Mouse (Mus musculus): Measurements from ENCODE around the gene Adam33.

Gene Adam33

DNA sequence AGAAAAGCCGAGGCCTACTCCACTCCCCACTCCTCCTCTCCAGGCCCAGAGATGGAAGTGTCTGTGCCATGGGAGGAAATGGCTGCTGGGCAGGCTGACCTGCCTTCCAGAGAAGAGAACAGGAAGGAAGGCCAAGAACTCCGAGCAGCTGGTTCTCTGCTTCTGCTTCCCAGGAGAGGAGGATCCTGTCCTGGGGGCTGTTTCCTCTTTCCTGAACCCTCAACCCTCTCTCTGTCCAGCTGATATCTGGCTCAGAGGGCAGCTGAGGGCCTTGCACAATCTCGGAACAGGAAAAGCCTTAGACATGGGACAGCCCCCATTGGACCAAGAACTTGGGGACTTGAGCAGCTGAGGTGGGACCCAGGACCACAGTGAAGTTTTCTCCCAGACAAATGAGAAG, 27.2 kb upstream of the Adam33 start:
- H3K4me3 ChIP-seq (replicated peaks; ENCODE audit: low read length): no peak overlapping the region
- no peaks in the 10 kb centered on the region for H3K9me3 ChIP-seq (ENCODE audit: low read length)
- peaks cover 11% of the 10 kb centered on the region for H3K27me3 ChIP-seq (ENCODE audit: insufficient read depth, low read length)
- peaks cover 14% of the 10 kb centered on the region for H3K4me1 ChIP-seq (replicated peaks; ENCODE audit: low read depth, low read length)
- no peaks in the 10 kb centered on the region for H3K36me3 ChIP-seq (ENCODE audit: insufficient read depth, low read length)
- TF ChIP-seq CTCF (conservative IDR thresholded peaks at IDR 0.05; ENCODE audit: low read length) (no peak), POU5F1 (IDR thresholded peaks at IDR 0.05; ENCODE audit: borderline replicate concordance, low read length) (no peak), NANOG (IDR thresholded peaks at IDR 0.05; ENCODE audit: borderline replicate concordance, low read length) (no peak)

DNA sequence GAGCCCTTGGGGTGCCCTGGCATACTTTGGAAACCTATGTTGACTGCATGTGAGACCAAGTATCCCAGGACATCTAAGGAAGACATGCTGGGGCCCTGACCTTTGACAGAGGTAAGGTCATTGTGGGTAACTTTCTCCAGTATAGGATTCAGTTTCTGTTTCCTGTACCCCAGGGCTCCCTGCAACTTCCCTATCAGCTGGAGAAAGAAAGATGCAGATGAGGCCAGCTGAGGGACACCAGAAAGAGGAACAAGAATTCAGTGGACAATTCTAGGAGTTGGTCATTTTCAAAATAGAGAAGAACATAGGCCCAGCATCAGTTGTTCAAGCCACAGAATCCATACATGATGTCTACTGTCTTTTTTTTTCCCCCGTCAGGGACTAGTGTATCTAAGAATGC, 26.0 kb upstream of the Adam33 start:
- H3K27me3 ChIP-seq (ENCODE audit: insufficient read depth, low read length): peaks cover 22% of the 10 kb centered on the region
- peaks cover 14% of the 10 kb centered on the region; the same call in 1 of the 2 replicates for H3K4me1 ChIP-seq (replicated peaks; ENCODE audit: low read depth, low read length)
- H3K36me3 ChIP-seq (ENCODE audit: insufficient read depth, low read length): no peaks in the 10 kb centered on the region
- TF ChIP-seq POU5F1 (IDR thresholded peaks at IDR 0.05; ENCODE audit: borderline replicate concordance, low read length) (no peak), CTCF (conservative IDR thresholded peaks at IDR 0.05; ENCODE audit: low read length) (no peak), NANOG (IDR thresholded peaks at IDR 0.05; ENCODE audit: borderline replicate concordance, low read length) (no peak)
- no peaks in the 10 kb centered on the region for H3K9me3 ChIP-seq (ENCODE audit: low read length)
- no peak overlapping the region for H3K4me3 ChIP-seq (replicated peaks; ENCODE audit: low read length)

DNA sequence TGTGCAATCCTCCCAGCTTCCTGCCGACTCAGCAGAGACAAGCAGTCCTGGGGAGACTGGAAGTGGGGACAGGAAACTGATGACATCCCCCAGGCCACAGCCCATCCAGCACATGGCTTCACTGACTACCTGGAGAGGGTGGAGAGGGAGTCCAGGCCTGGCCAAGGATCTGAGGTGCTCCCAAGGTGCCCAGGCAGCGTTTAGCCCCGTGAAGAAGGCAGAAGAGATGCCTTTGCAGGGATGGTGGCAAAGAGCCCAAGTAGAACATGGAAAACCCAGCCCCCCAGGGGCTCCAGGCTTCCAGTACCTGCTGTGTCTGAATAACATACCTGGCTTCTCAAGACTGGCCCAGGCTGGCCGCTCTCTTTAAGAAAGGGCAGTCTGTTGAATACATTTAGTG, 25.0 kb upstream of the Adam33 start:
- Histone ChIP-seq H3K4me3 (replicated peaks; ENCODE audit: low read length) (no peak overlapping the region), H3K9me3 (ENCODE audit: low read length) (no peaks in the 10 kb centered on the region), H3K27me3 (ENCODE audit: insufficient read depth, low read length) (peaks cover 26% of the 10 kb centered on the region), H3K4me1 (replicated peaks; ENCODE audit: low read depth, low read length) (peaks cover 13% of the 10 kb centered on the region; the same call in 1 of the 2 replicates), H3K36me3 (ENCODE audit: insufficient read depth, low read length) (no peaks in the 10 kb centered on the region)
- no peak for TF ChIP-seq CTCF (conservative IDR thresholded peaks at IDR 0.05; ENCODE audit: low read length)
- TF ChIP-seq NANOG (IDR thresholded peaks at IDR 0.05; ENCODE audit: borderline replicate concordance, low read length): no peak
- TF ChIP-seq POU5F1 (IDR thresholded peaks at IDR 0.05; ENCODE audit: borderline replicate concordance, low read length): no peak

- H3K27me3 ChIP-seq (ENCODE audit: insufficient read depth, low read length): peaks cover 26% of the 10 kb centered on the region
- no peaks in the 10 kb centered on the region for H3K36me3 ChIP-seq (ENCODE audit: insufficient read depth, low read length)
- H3K4me1 ChIP-seq (replicated peaks; ENCODE audit: low read depth, low read length): peaks cover 14% of the 10 kb centered on the region; the same call in 1 of the 2 replicates
- H3K4me3 ChIP-seq (replicated peaks; ENCODE audit: low read length): no peak within 1 kb of the TSS
- TF ChIP-seq CTCF (conservative IDR thresholded peaks at IDR 0.05; ENCODE audit: low read length) (no peak), POU5F1 (IDR thresholded peaks at IDR 0.05; ENCODE audit: borderline replicate concordance, low read length) (no peak), NANOG (IDR thresholded peaks at IDR 0.05; ENCODE audit: borderline replicate concordance, low read length) (no peak)
- H3K9me3 ChIP-seq (ENCODE audit: low read length): no peaks in the 10 kb centered on the region
Observed at GRCm38 (mm10) chr2:131086667-131087390, 23.2 kb upstream of the Adam33 start, which contains the start of gene Siglec1. Gene Siglec1 (minus strand): TSS chr2:131086765.

DNA sequence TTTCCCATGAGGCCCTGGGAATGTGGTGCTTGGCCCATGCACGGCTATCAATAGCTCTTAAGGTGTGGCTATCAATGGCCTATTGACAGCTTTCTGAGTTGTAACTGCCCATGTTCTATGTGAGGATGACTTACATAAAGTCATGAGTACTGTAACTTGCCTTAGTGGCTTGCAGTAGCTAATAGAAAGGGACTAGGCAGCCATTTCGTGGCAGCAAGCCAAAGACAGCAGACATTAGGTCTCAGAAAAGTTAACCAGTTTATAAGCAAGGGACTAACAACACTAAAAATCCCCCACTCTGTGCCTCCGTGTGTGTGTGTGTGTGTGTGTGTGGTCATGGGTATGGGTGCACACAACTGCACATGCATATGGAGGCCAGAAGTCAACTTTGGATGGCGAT, 20.6 kb upstream of the Adam33 start:
- no peaks in the 10 kb centered on the region for H3K9me3 ChIP-seq (ENCODE audit: low read length)
- no peak overlapping the region for H3K4me3 ChIP-seq (replicated peaks; ENCODE audit: low read length)
- TF ChIP-seq CTCF (conservative IDR thresholded peaks at IDR 0.05; ENCODE audit: low read length) (no peak), POU5F1 (IDR thresholded peaks at IDR 0.05; ENCODE audit: borderline replicate concordance, low read length) (no peak), NANOG (IDR thresholded peaks at IDR 0.05; ENCODE audit: borderline replicate concordance, low read length) (no peak)
- peaks cover 14% of the 10 kb centered on the region; the same call in 1 of the 2 replicates for H3K4me1 ChIP-seq (replicated peaks; ENCODE audit: low read depth, low read length)
- peaks cover 40% of the 10 kb centered on the region for H3K27me3 ChIP-seq (ENCODE audit: insufficient read depth, low read length)
- H3K36me3 ChIP-seq (ENCODE audit: insufficient read depth, low read length): no peaks in the 10 kb centered on the region

DNA sequence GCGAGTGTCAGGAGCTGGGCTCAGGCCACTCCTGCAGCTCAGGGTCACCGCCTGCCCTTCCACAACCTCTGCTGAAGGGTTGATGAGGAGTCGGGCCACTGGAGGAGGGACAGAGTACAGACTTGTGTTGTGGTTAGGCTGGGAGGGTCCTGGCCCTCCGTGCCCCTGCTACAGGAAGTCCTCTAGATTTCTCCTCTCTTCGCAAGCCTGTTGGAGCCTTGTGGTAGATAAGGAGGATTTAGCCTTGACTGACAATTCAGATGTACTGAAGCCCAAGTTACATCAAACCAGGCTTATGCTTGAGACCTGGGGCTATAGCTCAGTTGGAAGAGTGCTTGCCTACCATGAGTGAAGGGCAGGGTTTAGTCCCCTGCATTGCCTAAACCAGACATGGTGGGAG, 16.9 kb upstream of the Adam33 start:
- no peak for TF ChIP-seq POU5F1 (IDR thresholded peaks at IDR 0.05; ENCODE audit: borderline replicate concordance, low read length)
- H3K27me3 ChIP-seq (ENCODE audit: insufficient read depth, low read length): peaks cover 55% of the 10 kb centered on the region
- H3K4me3 ChIP-seq (replicated peaks; ENCODE audit: low read length): no peak overlapping the region
- H3K4me1 ChIP-seq (replicated peaks; ENCODE audit: low read depth, low read length): peaks cover 9% of the 10 kb centered on the region; the same call in 1 of the 2 replicates
- no peaks in the 10 kb centered on the region for H3K36me3 ChIP-seq (ENCODE audit: insufficient read depth, low read length)
- no peaks in the 10 kb centered on the region for H3K9me3 ChIP-seq (ENCODE audit: low read length)

DNA sequence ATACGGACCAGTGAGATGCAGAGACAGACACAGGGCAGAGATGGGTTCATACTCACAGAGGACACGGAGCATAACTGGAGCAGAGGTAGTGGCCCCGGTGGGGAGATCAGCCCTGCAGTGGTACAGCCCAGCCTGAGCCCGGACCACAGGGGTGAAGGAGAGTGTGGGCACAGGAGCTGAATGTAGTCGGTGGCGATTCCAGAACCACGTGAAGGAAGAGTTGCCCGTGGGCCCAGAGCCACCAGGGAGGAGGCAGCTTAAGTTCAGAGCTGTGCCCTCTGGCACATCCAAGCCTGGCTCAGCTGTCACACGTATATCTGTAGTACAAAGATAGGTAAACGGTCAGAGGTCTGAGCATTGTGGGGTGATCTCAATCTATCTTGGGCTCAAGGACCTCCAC, 8.9 kb upstream of the Adam33 start:
- no peaks in the 10 kb centered on the region for H3K36me3 ChIP-seq (ENCODE audit: insufficient read depth, low read length)
- H3K4me1 ChIP-seq (replicated peaks; ENCODE audit: low read depth, low read length): 0 out of 2 replicates have a peak, but pooled peaks cover 5% of the 10 kb centered on the region
- no peak overlapping the region for H3K4me3 ChIP-seq (replicated peaks; ENCODE audit: low read length)
- no peaks in the 10 kb centered on the region for H3K9me3 ChIP-seq (ENCODE audit: low read length)
- H3K27me3 ChIP-seq (ENCODE audit: insufficient read depth, low read length): peaks cover 69% of the 10 kb centered on the region
- no peak for TF ChIP-seq NANOG (IDR thresholded peaks at IDR 0.05; ENCODE audit: borderline replicate concordance, low read length)
- no peak for TF ChIP-seq POU5F1 (IDR thresholded peaks at IDR 0.05; ENCODE audit: borderline replicate concordance, low read length)
- TF ChIP-seq CTCF (conservative IDR thresholded peaks at IDR 0.05; ENCODE audit: low read length): no peak

DNA sequence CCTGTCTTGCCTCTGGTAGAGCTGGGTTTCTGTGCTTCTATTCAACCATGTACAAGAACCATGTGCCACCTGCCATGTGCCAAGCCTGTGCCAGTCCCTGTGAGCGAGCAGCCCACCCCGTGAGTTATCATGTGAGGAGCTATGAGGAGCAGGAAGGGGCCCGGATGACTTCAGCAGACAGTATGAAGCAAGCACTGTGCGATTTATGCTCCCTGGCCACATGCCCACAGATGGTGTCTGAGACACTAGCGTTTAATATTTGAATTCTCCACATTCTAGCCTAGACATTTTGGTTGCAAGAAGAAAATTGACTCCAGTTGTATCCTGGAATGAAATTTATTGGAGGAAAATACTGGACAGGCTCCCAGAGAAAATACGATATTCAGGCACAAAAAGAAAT, 3.9 kb upstream of the Adam33 start:
- no peak for TF ChIP-seq CTCF (conservative IDR thresholded peaks at IDR 0.05; ENCODE audit: low read length)
- TF ChIP-seq NANOG (IDR thresholded peaks at IDR 0.05; ENCODE audit: borderline replicate concordance, low read length): no peak
- no peak for TF ChIP-seq POU5F1 (IDR thresholded peaks at IDR 0.05; ENCODE audit: borderline replicate concordance, low read length)
- no peak overlapping the region for H3K4me3 ChIP-seq (replicated peaks; ENCODE audit: low read length)
- H3K9me3 ChIP-seq (ENCODE audit: low read length): no peaks in the 10 kb centered on the region
- peaks cover 11% of the 10 kb centered on the region for H3K4me1 ChIP-seq (replicated peaks; ENCODE audit: low read depth, low read length)
- H3K27me3 ChIP-seq (ENCODE audit: insufficient read depth, low read length): peaks cover 61% of the 10 kb centered on the region
- no peaks in the 10 kb centered on the region for H3K36me3 ChIP-seq (ENCODE audit: insufficient read depth, low read length)

DNA sequence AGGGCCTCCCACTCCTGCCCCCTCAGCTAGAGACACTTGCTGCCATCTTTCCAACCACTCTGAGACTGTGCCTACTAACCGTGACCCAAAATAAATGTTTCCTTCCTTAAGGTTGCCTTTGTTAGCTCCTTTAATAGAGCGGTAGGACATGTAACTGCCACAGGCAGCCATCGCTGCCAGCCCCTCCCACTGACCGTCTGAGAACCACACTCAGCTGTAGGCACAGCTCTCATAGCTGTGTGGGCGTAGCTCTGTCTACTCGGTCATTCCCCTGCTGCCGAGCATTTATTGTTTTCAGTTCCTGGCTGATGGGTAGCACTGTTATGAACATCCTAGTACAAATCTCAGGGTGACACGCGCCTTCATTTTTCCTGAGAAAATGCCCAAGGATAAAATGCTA, 2.7 kb upstream of the Adam33 start:
- TF ChIP-seq POU5F1 (IDR thresholded peaks at IDR 0.05; ENCODE audit: borderline replicate concordance, low read length): no peak
- peaks cover 66% of the 10 kb centered on the region for H3K27me3 ChIP-seq (ENCODE audit: insufficient read depth, low read length)
- H3K4me1 ChIP-seq (replicated peaks; ENCODE audit: low read depth, low read length): peaks cover 14% of the 10 kb centered on the region
- no peaks in the 10 kb centered on the region for H3K36me3 ChIP-seq (ENCODE audit: insufficient read depth, low read length)
- no peaks in the 10 kb centered on the region for H3K9me3 ChIP-seq (ENCODE audit: low read length)
- H3K4me3 ChIP-seq (replicated peaks; ENCODE audit: low read length): no peak overlapping the region
